In genomic region chr19:43027305-43027704, GRCm38 (mm10) we compare ENCODE assay signal across 10 mouse cellular contexts.
DNase-seq lines count a peak whose midpoint lies in the region; ATAC-seq and TF ChIP-seq lines count a peak whose summit lies in the region.
"Had no signal": no experiment of that assay in that cellular context is flagged by ENCODE, and none has a peak within 500 bp of the region (broad histone marks: within the 10 kb centered on the region; RNA-seq: fewer than 3 reads in every experiment).

No protein-coding gene starts in this region.

- ATAC-seq in intestine, postnatal 0 days = no peak
- no peak for ATAC-seq in intestine, embryonic 16.5 days
- ATAC-seq in limb, embryonic 14.5 days (ENCODE audit: low FRiP score, low read depth) = no peak
- no peak for ATAC-seq in monocyte, adult 5-6 weeks (replicated peaks; ENCODE audit: insufficient number of reproducible peaks, low FRiP score, low TSS enrichment, poor library complexity, severe bottlenecking)

- TF ChIP-seq CTCF in intestine, postnatal 0 days (IDR thresholded peaks at IDR 0.05; ENCODE audit: low read depth) = peak; percentile 73
- peak; percentile 51 to 78 (median 78) for TF ChIP-seq CTCF in MEL (IDR thresholded peaks at IDR 0.05 in 2 of 3, conservative IDR thresholded peaks at IDR 0.05 in 1 of 3; ENCODE audit: control insufficient read depth in 1 of 3, insufficient read depth in 1 of 3, low read depth in 2 of 3, low read length in 3 of 3, poor library complexity in 1 of 3, severe bottlenecking in 1 of 3)
- peak; percentile 55; the same call in 1 of the 2 replicates for TF ChIP-seq CTCF in cerebellum, adult 2 months (IDR thresholded peaks at IDR 0.05; ENCODE audit: borderline replicate concordance, insufficient read depth, low read depth, low read length)

- H3K9ac ChIP-seq in intestine, postnatal 0 days (ENCODE audit: low read depth, low read length) = no peak overlapping the region
- H3K9ac ChIP-seq in intestine, embryonic 16.5 days (ENCODE audit: low read depth, low read length) = no peak overlapping the region
- no peak overlapping the region for H3K9ac ChIP-seq in MEL (ENCODE audit: control insufficient read depth, low read depth, low read length, poor library complexity, severe bottlenecking)
- no peak overlapping the region for H3K9ac ChIP-seq in limb, embryonic 14.5 days (ENCODE audit: low read depth, low read length, severe bottlenecking)
- H3K9ac ChIP-seq: embryonic facial prominence, embryonic 13.5 days; limb, embryonic 12.5 days had no signal

- H3K27ac ChIP-seq in intestine, postnatal 0 days (ENCODE audit: low read depth, low read length) = no peak overlapping the region
- no peak overlapping the region for H3K27ac ChIP-seq in intestine, embryonic 16.5 days (ENCODE audit: low read length)
- no peak overlapping the region for H3K27ac ChIP-seq in MEL (ENCODE audit: control insufficient read depth, low read depth, low read length)
- no peak overlapping the region for H3K27ac ChIP-seq in cerebellum, adult 2 months (ENCODE audit: insufficient read depth, low read length)
- no peak overlapping the region for H3K27ac ChIP-seq in limb, embryonic 14.5 days (replicated peaks; ENCODE audit: low read depth, low read length)
- H3K27ac ChIP-seq: embryonic facial prominence, embryonic 13.5 days; limb, embryonic 12.5 days had no signal

- no peaks in the 10 kb centered on the region for H3K79me2 ChIP-seq in MEL (ENCODE audit: control insufficient read depth, insufficient read depth, low read length, poor library complexity)

- H3K4me3 ChIP-seq in intestine, postnatal 0 days (ENCODE audit: low read depth, low read length) = no peak overlapping the region
- H3K4me3 ChIP-seq in intestine, embryonic 16.5 days (ENCODE audit: low read length) = no peak overlapping the region
- no peak overlapping the region for H3K4me3 ChIP-seq in MEL (ENCODE audit: control insufficient read depth in 1 of 2, insufficient read depth in 1 of 2, low read depth in 2 of 2, low read length in 2 of 2)
- no peak overlapping the region for H3K4me3 ChIP-seq in cerebellum, adult 2 months (replicated peaks; ENCODE audit: insufficient read depth, low read depth, low read length)
- H3K4me3 ChIP-seq in limb, embryonic 14.5 days (replicated peaks; ENCODE audit: low read length) = no peak overlapping the region
- H3K4me3 ChIP-seq: embryonic facial prominence, embryonic 13.5 days; limb, embryonic 12.5 days had no signal

- no peaks in the 10 kb centered on the region for H3K36me3 ChIP-seq in intestine, postnatal 0 days (ENCODE audit: control insufficient read depth, insufficient read depth)
- no peaks in the 10 kb centered on the region for H3K36me3 ChIP-seq in intestine, embryonic 16.5 days (ENCODE audit: control insufficient read depth, insufficient read depth, low read length)
- H3K36me3 ChIP-seq in MEL (ENCODE audit: control insufficient read depth in 1 of 2, insufficient read depth in 2 of 2, low read length in 2 of 2) = no peaks in the 10 kb centered on the region
- no peaks in the 10 kb centered on the region for H3K36me3 ChIP-seq in limb, embryonic 14.5 days (ENCODE audit: control insufficient read depth, insufficient read depth, low read length)
- H3K36me3 ChIP-seq: embryonic facial prominence, embryonic 13.5 days; limb, embryonic 12.5 days had no signal

- H3K4me2 ChIP-seq in intestine, postnatal 0 days (replicated peaks; ENCODE audit: low read depth) = no peak overlapping the region
- H3K4me2 ChIP-seq in intestine, embryonic 16.5 days (ENCODE audit: low read depth, low read length) = no peak overlapping the region
- no peak overlapping the region for H3K4me2 ChIP-seq in limb, embryonic 14.5 days (replicated peaks; ENCODE audit: low read depth, low read length, severe bottlenecking)
- H3K4me2 ChIP-seq: embryonic facial prominence, embryonic 13.5 days; limb, embryonic 12.5 days had no signal

- TF ChIP-seq RAD21 in MEL (IDR thresholded peaks at IDR 0.05; ENCODE audit: low read depth, low read length) = peak; percentile 82

- DNase-seq in MEL (ENCODE audit: low read depth, low spot score) = peak; percentile 40
- DNase-seq in cerebellum, adult 2 months = peak; percentile 1 to 20
- DNase-seq in heart, postnatal 14 days = peak; percentile 40 to 61
- peak; percentile 59 for DNase-seq in limb, embryonic 14.5 days (ENCODE audit: low spot score)
- peak; percentile 45 to 46 for DNase-seq in right cerebral cortex, adult 2 months (ENCODE audit: low spot score in 2 of 2)

- no peaks in the 10 kb centered on the region for H3K27me3 ChIP-seq in intestine, postnatal 0 days (replicated peaks; ENCODE audit: control insufficient read depth, insufficient read depth, low read length)
- H3K27me3 ChIP-seq in intestine, embryonic 16.5 days (replicated peaks; ENCODE audit: control insufficient read depth, insufficient read depth, low read length) = no peaks in the 10 kb centered on the region
- H3K27me3 ChIP-seq in MEL (ENCODE audit: control insufficient read depth in 1 of 2, insufficient read depth in 2 of 2, low read length in 2 of 2) = peaks cover 0 to 2% of the 10 kb centered on the region in 2 experiments; a peak in 2 of 4 replicates
- H3K27me3 ChIP-seq in cerebellum, adult 2 months (ENCODE audit: control insufficient read depth, insufficient read depth, low read length) = no peaks in the 10 kb centered on the region
- H3K27me3 ChIP-seq in limb, embryonic 14.5 days (ENCODE audit: control insufficient read depth, insufficient read depth, low read length) = no peaks in the 10 kb centered on the region
- H3K27me3 ChIP-seq: embryonic facial prominence, embryonic 13.5 days; limb, embryonic 12.5 days had no signal

- TF ChIP-seq POLR2A in MEL (IDR thresholded peaks at IDR 0.05; ENCODE audit: control insufficient read depth in 1 of 2, insufficient read depth in 1 of 2, low read depth in 1 of 2, low read length in 2 of 2, poor library complexity in 1 of 2) = no peak
- no peak for TF ChIP-seq POLR2A in cerebellum, adult 2 months (IDR thresholded peaks at IDR 0.05; ENCODE audit: borderline replicate concordance, insufficient read depth, low read length)
- TF ChIP-seq POLR2A in limb, embryonic 14.5 days (IDR thresholded peaks at IDR 0.05; ENCODE audit: borderline replicate concordance, extremely low read depth, insufficient read depth, insufficient read length) = no peak

- no peaks in the 10 kb centered on the region for H3K4me1 ChIP-seq in intestine, postnatal 0 days (replicated peaks; ENCODE audit: control insufficient read depth, insufficient read depth, low read length)
- no peaks in the 10 kb centered on the region for H3K4me1 ChIP-seq in intestine, embryonic 16.5 days (ENCODE audit: control insufficient read depth, insufficient read depth, low read length)
- H3K4me1 ChIP-seq in MEL (ENCODE audit: control insufficient read depth in 1 of 2, insufficient read depth in 2 of 2, low read length in 2 of 2) = no peaks in the 10 kb centered on the region
- H3K4me1 ChIP-seq in cerebellum, adult 2 months (ENCODE audit: control insufficient read depth, insufficient read depth, low read length) = no peaks in the 10 kb centered on the region
- no peaks in the 10 kb centered on the region for H3K4me1 ChIP-seq in limb, embryonic 14.5 days (ENCODE audit: control insufficient read depth, insufficient read depth, low read length)

- no peaks in the 10 kb centered on the region for H3K9me3 ChIP-seq in intestine, postnatal 0 days (ENCODE audit: control insufficient read depth)
- no peaks in the 10 kb centered on the region for H3K9me3 ChIP-seq in intestine, embryonic 16.5 days (ENCODE audit: control insufficient read depth, low read length)
- H3K9me3 ChIP-seq in MEL (replicated peaks; ENCODE audit: insufficient read depth, low read length) = no peaks in the 10 kb centered on the region
- H3K9me3 ChIP-seq in limb, embryonic 14.5 days (ENCODE audit: control insufficient read depth, low read length) = no peaks in the 10 kb centered on the region
- H3K9me3 ChIP-seq: embryonic facial prominence, embryonic 13.5 days; limb, embryonic 12.5 days had no signal

- intact Hi-C loops in heart, postnatal 14 days (cut with DNase I) = loop anchor here (1.0 to 10.0 kb wide), 5 partner anchors 45 to 457 kb away; no protein-coding TSS in a partner anchor

- no peak for TF ChIP-seq EP300 in MEL (IDR thresholded peaks at IDR 0.05; ENCODE audit: low read depth in 1 of 2, low read length in 2 of 2)

- 37% methylated on average over 4 of the region's 4 CpGs for WGBS in intestine, postnatal 0 days
- 28% methylated on average over 4 of the region's 4 CpGs for WGBS in intestine, embryonic 16.5 days
- 32% methylated on average over 4 of the region's 4 CpGs for WGBS in cerebellum, adult 2 months
- WGBS in limb, embryonic 14.5 days = 24% methylated on average over 4 of the region's 4 CpGs

TF ChIP-seq in MEL, 35 proteins besides CTCF, POLR2A, EP300 and RAD21:
- TF ChIP-seq ZC3H11A (IDR thresholded peaks at IDR 0.05; ENCODE audit: low read depth, low read length) (peak; percentile 75), POLR2AphosphoS5 (IDR thresholded peaks at IDR 0.05; ENCODE audit: borderline replicate concordance, low read depth, low read length) (no peak), NELFE (IDR thresholded peaks at IDR 0.05; ENCODE audit: low read depth, low read length) (no peak), MYC (IDR thresholded peaks at IDR 0.05; ENCODE audit: low read depth, low read length) (no peak), USF2 (IDR thresholded peaks at IDR 0.05; ENCODE audit: borderline replicate concordance in 1 of 2, insufficient read depth in 1 of 2, low read depth in 1 of 2, low read length in 2 of 2) (no peak), CHD1 (IDR thresholded peaks at IDR 0.05; ENCODE audit: low read depth, low read length) (no peak), NRF1 (IDR thresholded peaks at IDR 0.05; ENCODE audit: insufficient read depth, low read depth, low read length, poor library complexity, severe bottlenecking) (no peak), ELF1 (IDR thresholded peaks at IDR 0.05; ENCODE audit: low read depth, low read length) (no peak), SMC3 (IDR thresholded peaks at IDR 0.05; ENCODE audit: low read depth, low read length) (peak; percentile 89), ZKSCAN1 (IDR thresholded peaks at IDR 0.05; ENCODE audit: low read depth, low read length) (no peak), GATA1 (IDR thresholded peaks at IDR 0.05; ENCODE audit: low read depth, low read length) (no peak), BHLHE40 (IDR thresholded peaks at IDR 0.05; ENCODE audit: borderline replicate concordance, low read depth, low read length) (no peak), ZNF384 (IDR thresholded peaks at IDR 0.05; ENCODE audit: low read depth, low read length) (no peak), ZMIZ1 (IDR thresholded peaks at IDR 0.05; ENCODE audit: low read depth, low read length) (no peak)
